Mouse (Mus musculus) MEL (cell line): ENCODE data around the gene Cend1.

Experiments used
- BHLHE40 ChIP-seq: IDR thresholded peaks from 2 replicates; pipeline ENCODE4 v1.6.1; 2012; ENCODE audit warnings: low read depth, mild to moderate bottlenecking, inconsistent platforms, low read length, improper control_type of control experiment, borderline replicate concordance
- CTCF ChIP-seq, 3 experiments: IDR thresholded peaks in 2 of 3; conservative IDR thresholded peaks in 1 of 3; 2 replicates each; pipeline ENCODE4 v1.5.1; 2011 to 2012; ENCODE audit warnings: low read length in 3 of 3, low read depth in 2 of 3, mild to moderate bottlenecking in 2 of 3, improper control_type of control experiment in 1 of 3, inconsistent platforms in 1 of 3, mixed read lengths in 1 of 3, moderate library complexity in 1 of 3; ENCODE audit not compliant: control insufficient read depth in 1 of 3, insufficient read depth in 1 of 3, poor library complexity in 1 of 3, severe bottlenecking in 1 of 3
- EP300 ChIP-seq, 2 experiments: IDR thresholded peaks; 2 replicates each; pipeline ENCODE4 v1.6.1; 2011; ENCODE audit warnings: improper control_type of control experiment in 2 of 2, low read length in 2 of 2, low read depth in 1 of 2, mild to moderate bottlenecking in 1 of 2
- POLR2A ChIP-seq, 2 experiments: IDR thresholded peaks; 2 replicates each; pipeline ENCODE4 v1.6.1; 2011 to 2012; ENCODE audit warnings: low read length in 2 of 2, mild to moderate bottlenecking in 2 of 2, control low read depth in 1 of 2, improper control_type of control experiment in 1 of 2, low read depth in 1 of 2, moderate library complexity in 1 of 2; ENCODE audit not compliant: control insufficient read depth in 1 of 2, insufficient read depth in 1 of 2, poor library complexity in 1 of 2
- POLR2AphosphoS2 ChIP-seq: IDR thresholded peaks from 2 replicates; pipeline ENCODE4 v1.6.1; 2011; ENCODE audit warnings: low read length, improper control_type of control experiment

GRCm38 (mm10) chr7:141423811-141424210 is 5.5 kb downstream of the Cend1 start:
- TF ChIP-seq POLR2AphosphoS2, result no peak
- TF ChIP-seq POLR2A (IDR thresholded peaks at IDR 0.05; ENCODE audit: control insufficient read depth in 1 of 2, insufficient read depth in 1 of 2, low read depth in 1 of 2, low read length in 2 of 2, poor library complexity in 1 of 2), result no peak
- TF ChIP-seq EP300 (IDR thresholded peaks at IDR 0.05; ENCODE audit: low read depth in 1 of 2, low read length in 2 of 2), result no peak
- TF ChIP-seq CTCF (IDR thresholded peaks at IDR 0.05 in 2 of 3, conservative IDR thresholded peaks at IDR 0.05 in 1 of 3; ENCODE audit: control insufficient read depth in 1 of 3, insufficient read depth in 1 of 3, low read depth in 2 of 3, low read length in 3 of 3, poor library complexity in 1 of 3, severe bottlenecking in 1 of 3), result no peak
- TF ChIP-seq BHLHE40, result no peak
